Mouse (Mus musculus) spleen, postnatal 14 days (tissue): Measurements from ENCODE around the gene Pmvk.
"Not testable (repeated sequence)": the region's sequence is repeated elsewhere in the genome, so short reads cannot be mapped to it uniquely, and the experiment has no call there.

Experiments
- DNase-seq, 2 experiments: peaks; one replicate each; pipeline ENCODE4 v3.0.0; 2021 to 2022; ENCODE audit warnings: low spot score in 2 of 2

The Pmvk gene

DNA sequence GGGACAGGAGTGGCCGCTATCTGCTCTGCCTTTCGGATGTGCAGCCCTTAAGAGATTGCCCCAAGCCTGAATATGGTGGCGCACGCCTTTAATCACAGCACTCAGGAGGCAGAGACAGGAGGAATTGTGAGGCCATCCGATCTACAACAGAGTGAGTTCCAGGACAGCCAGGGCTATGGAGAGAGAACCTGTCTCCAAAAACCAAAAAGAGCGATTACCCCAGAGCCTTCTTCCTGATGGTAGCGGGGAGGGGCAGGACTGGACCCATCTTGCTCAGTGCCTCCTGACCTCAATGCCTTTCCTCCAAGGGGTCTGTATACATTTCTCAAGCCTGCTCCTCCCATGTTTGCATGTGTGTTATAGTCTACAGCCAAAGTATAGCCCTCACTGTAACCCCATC lies 25.3 kb upstream of the Pmvk start:
- DNase-seq: not testable (repeated sequence)

DNA sequence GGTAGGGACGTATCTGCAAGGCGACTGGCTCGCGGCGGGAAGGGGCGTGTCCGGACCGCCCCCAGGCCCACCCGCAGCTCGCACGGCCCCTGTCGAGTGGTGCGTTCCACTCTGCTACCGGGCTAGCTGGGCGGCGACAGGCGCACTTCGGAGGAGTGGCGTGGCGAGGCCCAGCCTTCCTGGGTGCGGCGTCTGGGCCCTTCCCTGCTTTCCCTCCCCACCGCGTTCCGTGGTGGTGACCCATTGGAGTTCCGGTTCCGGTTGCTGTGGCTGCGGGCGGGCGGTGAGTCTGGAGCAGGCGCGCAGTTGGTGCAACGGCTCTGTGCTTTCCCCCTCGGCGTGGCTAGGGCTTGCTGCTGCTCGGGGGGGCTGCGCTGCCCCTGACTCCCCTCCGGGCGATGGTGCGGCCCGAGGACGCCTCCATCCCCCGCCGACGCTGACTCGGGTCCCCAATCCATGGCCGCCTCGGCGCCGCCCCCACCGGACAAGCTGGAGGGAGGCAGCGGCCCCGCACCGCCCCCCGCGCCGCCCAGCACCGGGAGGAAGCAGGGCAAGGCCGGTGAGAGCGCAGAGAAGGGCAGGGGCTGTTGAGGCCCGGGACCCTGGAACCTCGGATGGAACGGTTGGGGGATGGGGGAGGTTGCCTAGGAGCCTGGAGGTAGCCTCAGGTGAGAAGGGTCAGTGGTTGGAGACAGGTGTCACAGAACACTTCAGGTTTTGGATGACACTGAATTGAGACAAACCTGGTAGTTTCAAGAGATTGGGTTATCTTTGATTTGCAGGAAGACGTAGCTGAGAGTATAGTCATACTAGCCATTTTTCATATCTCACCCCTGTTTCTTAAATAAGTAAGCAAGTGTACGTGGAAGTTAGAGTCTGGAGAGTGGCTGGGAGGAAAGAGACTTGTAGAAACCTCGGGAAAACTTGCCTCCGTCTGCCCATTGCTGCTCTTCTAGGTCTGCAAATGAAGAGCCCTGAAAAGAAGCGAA lies 23.9 kb upstream of the Pmvk start, which contains the start of gene Pygo2:
Gene Pygo2, plus strand, starts transcription at position 44 of the 989 bp plus-strand sequence.
- peak; percentile 78 to 84 for DNase-seq

DNA sequence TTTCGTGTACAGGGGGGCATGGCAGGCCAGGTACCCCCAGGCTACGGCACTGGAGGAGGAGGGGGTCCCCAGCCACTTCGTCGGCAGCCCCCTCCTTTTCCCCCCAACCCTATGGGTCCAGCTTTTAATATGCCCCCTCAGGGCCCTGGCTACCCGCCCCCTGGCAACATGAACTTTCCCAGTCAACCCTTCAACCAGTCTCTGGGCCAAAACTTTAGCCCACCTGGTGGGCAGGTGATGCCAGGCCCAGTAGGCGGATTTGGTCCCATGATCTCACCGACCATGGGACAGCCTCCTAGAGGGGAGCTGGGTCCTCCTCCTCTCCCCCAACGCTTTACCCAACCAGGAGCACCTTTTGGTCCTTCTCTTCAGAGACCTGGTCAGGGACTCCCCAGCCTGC lies 21.7 kb upstream of the Pmvk start:
- no peak for DNase-seq

DNA sequence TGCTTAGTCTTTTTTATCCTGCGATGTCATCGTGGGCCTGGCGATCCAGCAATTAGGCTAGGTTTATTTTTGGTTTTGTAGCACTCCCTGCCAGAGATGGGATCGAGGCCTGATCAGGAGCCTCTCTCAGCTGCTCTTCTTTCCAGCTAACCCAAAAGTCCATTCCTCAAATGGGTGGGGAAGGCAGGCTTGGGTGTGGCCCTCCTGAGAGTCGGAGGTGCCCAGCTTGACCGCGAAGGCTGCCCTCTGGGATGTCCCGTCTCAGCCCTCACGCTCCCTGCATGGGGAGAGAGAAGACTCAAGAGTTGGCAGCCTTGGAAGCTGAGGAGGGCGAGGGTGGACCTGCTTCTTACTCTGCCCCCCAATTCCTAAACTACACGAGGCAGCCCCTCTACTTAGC lies 19.8 kb upstream of the Pmvk start:
- no peak for DNase-seq

DNA sequence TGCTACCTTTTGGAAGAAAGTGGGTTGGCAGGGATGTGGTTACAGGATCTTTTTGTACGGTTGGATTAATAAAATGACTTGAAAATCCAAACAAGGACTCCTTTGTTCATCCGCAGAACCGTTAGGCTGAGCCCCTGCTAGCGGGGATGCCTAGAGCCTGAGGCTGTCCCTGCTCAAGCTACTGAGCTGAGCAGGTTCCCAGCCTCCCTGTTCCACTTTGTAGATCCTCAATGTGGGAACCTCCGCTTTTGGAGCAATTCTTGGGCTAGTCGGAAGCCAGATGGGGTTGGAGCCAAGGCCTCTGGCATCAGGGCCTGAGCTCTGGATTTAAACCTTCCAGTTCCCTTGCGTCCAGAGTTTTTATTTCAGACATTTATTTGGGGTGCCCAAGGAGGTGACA lies 19.3 kb upstream of the Pmvk start:
- DNase-seq: no peak

DNA sequence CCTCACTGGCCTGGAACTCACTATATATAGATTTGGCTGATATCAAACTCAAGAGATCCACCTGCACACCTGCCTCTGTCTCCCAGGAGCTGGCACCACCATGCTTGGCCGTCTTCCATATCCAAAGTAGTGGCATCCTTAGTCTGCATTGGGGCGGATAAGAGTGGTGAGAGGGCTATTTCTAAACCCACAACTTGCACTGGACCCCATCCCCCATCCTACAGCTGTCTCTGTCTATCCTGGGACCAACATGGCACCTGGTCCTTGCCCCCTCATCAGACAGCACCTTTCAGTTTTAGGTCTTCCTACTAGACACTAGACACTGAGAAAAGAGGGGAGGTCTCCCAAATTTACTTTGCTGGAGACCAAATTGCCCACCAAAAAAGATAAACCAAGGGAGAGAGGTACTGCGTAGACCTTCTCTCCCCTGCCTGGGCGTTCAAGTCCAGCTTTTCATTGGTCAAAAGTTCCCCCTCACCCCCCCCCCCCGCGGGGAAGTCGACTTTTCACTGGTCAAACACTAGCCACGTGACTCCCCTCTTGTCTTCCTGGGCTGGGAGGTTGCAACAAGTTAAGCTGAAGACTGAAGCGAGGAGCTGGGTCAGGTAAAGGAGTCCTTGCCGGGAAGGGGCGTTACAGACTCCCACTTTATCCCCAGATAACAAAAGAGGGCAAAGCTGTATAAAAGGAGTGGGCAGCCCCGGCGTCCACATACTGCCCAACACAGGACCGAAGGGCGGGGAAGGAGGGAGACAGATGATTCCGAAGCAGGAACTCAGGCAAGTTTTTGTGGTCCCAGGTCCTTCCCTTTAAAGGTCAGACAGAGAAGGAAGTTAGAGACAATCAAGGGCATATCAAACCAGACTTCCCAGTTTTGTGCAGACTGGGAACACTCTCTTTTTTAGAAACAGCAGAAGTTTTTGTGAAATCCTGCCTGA lies 17.9 kb upstream of the Pmvk start, which contains the start of gene Pbxip1:
Gene Pbxip1, plus strand, starts transcription at position 531 of the 938 bp plus-strand sequence.
- peak in 1 of 2 experiments; percentile 43 for DNase-seq

DNA sequence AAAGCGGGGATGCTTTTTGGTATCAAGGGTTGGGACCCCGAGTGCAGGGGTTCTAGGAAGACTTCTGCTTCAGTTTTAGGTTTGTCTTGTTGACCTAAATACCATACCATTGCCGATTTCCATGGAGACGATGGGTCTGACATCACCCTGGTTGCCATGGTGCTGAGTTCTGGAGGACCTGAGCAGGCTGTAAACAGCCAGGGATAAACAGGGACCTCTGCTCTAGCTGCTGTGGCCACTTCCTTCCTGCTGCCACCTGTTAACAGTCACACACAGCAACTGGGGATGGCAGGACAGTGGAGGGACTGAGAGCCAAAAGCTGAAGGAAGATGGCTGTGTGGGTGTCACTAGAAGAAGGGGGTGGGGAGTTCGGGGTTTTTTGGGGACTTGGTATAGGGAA lies 17.1 kb upstream of the Pmvk start:
- no peak for DNase-seq

DNA sequence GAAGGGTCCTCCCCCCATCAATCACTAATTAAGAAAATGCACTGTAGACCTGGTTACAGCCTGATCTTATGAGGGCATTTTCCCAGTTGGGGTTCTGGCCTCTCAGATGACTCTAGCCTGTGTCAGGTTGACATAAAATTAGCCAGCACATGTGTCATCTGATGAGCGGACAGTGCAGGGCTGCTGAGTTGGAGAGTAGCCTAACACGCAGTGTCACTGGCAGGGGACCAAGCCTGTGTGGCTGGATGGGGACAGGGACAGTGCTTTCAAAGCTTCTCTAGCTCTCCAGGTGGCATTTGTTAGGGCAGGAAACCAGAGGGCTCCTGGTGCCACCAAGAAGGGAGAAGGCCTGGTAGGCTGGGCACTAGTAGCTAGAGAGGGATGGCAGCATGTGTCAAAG lies 13.7 kb upstream of the Pmvk start:
- no peak for DNase-seq

DNA sequence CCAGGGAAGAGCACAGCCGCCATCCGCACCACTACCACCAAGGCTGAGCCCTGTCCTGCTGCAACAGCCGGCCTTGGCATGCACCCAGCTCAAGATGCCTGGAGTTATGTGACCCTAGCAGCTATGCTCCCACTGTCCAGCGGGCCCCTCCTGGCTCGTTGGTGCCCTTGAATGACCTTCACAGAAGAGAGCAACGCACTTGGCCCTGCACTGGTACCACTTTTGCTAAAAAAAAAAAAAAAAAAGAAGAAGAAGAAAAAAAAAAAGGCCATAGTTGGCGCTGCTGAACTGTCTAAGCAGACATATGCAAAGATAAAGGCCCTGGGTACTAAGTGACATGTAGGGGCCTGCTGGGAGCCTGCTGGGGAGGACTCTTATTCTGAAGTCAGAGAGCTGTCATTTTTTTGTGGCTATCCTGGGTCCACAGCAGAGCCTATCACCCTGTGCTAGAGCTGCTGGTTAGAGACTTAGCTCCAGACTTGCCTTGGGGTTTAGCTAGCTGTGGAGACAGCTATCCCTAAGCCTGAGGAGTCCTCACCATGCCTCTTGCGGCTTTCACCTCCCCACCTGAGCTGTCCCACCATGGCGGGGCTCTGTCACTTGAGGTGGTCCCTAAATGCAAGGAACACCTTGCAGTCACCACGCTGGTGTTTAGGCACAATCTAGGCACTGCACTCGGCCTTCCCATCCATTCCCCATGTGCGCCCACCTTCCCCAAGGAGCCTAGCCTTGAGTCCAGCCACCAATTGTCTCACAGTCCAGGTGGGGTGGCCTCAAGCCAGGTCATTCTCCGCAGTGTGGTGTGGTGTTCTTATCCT lies 5.4 kb upstream of the Pmvk start:
- no peak for DNase-seq

DNA sequence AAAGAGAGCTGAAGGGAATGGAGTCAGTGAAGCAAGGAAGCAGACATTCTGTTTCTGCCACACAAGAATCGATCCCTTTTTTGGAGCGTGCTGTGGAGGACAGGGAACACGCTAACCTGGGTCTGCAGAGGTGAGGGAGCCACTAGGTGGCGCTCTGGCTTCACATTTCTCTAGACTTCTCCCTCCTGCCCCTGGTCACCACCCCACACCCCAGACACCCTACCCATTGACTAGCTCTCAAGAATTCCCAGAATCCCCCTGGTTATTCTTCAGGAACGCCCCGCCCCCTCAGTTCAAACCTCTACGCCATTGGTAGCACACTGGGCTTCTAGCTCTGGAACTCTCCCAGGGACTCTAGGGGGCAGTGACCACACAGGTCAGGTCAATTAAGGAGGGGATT lies 4.8 kb upstream of the Pmvk start:
- DNase-seq: peak; percentile 54 to 75

DNA sequence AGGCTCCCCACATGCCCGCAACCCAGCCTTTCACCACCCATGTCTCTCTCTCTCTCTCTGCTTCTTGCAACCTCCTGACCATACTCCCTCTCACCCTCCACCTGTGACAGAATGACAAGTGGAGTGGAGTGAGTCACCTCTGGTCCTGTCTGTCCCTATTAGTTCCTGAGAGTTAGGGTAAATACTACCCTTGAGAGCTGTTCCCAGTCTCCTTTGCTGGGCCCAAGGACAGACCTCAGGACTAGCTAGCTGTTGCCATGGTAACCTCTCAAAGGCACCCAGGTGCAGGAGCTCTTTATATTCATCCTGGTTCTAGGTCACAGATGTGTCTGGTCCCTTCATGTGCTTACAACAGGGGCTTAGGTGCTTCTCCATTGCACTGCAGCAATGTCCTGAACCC lies 2.4 kb upstream of the Pmvk start:
- DNase-seq: no peak

DNA sequence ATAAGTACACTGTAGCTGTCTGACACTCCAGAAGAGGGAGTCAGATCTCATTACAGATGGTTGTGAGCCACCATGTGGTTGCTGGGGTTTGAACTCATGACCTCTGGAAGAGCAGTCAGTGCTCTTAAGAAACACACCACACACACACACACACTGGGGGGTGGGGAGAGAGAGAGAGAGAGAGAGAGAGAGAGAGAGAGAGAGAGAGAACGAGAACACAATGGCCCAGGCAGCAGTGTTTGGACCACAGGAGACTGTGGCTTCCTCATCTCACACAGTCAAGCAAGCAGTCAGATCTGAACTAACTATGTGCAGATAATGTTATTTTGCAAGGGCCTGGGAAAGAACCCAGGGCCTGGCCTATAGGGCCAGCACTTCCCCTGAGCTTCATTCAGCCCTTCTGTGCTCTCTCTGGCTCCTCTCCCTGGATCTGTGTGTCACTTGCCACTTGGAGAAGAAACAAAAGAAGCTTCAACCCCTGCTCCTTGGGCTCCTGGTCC lies 1.5 kb downstream of the Pmvk start:
- no peak for DNase-seq

DNA sequence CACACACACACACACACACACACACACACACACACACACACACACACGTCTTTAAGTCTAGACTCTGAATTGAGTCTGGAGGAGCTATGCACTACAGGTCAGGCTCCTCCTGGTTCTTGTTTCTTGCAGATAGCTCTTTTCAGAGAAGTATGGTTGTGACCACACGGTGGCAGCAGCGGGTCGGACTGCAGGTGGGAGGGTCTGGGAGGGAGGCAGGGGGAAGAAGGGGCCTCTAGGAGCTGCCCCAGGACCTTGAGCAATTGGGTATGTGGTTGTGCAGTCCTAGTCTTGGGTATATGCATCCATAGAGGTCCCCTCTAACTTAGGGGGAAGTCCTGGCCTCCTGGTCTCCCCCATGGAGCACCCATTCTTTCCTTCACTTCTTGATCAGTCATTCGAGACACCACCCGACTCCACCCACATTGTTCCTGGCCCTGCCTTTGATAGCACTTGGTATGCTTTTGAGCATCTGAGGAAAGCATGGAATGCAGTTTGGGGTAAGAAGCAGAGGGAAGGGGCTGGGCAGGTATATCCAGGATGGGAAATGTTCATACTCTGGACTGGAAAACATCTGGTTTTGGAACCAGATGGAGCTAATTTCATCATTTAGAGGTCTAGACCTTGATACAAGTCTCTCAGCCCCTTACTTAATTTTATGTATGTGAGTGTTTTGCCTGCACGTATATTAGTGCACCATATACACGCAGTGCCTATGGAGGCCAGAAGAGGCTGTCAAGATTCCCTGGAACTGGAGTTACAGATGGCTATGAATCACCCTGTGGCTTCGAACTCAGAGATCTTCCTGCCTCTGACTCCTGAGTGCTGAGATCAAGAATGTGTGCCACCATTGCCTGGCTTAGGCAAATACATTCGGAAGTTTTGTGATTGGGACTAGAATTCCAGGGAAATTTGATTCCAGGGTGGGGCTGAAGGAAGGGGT lies 2.7 kb downstream of the Pmvk start:
- peak; percentile 64 to 77 for DNase-seq

DNA sequence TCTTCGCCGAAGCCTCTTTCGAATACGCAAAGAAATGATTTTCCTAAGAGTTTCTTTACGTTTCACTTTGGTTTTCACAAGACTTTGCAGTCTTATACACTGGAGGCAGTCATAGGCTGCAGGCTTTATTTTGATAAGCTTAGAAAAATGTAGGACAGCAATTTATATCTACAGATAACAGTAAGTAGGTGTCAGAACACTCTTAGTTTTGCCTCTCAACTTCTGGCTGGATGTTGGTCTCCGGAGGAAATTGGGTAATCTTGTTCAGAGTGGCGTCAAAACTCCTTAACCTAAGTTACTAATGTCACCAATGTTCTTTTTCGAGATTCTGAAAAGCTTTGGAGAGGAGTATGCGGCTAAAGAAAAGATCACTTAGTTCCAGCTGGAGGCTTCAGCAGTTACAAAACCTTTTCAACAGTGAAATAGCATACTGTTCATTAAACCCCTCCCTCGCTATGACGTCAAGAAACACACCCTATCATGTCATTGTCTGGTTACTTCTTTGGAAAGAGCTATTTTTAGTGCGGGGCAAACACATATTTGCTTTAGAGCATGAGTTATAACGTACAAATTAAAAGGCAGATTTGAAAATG lies 4.1 kb downstream of the Pmvk start:
- DNase-seq: peak in 1 of 2 experiments; percentile 19

DNA sequence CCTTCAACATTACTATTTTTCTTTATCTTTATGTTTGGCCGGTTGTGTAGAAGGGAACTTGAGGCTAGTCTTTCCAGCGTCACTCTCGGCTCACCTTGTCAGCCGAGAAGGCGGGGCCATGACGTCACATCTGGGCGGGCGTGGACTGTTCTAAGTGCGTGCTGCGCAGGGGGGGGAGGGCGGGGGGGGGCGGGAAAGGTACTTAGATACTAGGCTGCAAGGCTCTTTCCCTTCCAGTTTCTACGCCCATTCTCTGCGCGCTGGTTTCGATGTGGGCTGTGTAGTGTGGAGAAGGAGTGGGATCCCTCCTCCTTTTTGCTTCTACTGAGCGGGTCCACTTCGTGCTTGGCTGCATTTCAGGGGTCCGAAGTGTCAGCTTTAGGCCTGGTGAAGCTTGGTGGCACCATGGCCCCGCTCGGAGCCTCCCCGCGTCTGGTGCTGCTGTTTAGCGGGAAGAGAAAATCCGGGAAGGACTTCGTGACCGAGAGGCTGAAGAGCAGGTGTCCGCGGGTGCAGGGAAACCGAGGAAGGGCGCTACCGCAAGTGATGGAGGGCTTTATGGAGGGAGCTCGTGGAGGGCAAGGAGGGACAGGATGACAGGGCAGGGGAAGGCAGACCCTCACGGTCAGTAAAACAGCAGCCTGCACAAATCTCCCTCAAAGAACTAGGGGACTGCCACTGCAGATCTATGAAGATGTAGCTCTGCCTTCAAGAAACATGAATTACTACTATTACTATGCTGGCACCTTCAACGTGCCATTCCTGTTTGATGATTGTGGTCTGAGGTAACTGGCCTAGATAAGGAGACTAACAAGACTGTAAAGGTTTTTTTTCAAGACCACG lies 4.8 kb downstream of the Pmvk start:
- DNase-seq: peak; percentile 90 to 94

DNA sequence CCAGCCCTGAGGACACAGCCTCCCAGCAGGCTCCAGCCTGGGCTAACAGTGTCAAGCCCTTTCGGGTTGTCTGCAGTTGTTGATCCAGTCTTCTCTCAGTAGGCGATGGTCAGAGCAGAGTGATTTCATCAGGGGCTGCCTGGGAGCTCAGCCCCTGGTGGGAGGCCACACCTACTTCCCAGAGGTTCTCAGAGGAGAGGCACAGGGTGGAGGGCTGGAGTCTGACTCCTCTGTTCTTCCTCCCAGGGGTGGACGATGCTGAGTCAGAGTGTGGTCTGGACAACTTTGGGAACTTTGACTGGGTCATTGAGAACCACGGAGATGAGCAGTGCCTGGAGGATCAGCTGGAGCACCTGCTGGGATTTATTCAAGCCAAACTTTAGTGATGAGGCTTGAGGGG lies 13.9 kb downstream of the Pmvk start:
- DNase-seq: no peak

DNA sequence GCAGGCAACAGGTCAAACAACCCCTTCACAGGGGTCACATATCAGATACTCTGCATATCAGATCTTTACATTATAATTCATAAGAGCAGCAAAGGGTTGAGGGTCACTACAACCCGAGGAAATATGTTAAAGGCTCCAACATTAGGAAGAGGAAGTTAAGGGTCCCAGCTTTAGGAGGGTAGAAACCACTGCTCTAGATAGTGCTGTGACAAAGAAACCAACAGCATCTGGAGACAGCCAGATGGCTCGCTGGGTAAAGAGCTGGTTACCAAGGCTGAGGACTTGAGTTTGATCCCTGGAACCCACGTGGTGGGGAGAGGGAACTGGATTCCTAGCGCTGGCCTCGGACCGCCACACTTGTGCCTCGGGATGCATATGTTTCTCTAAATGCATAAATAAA lies 17.9 kb downstream of the Pmvk start:
- no peak for DNase-seq

DNA sequence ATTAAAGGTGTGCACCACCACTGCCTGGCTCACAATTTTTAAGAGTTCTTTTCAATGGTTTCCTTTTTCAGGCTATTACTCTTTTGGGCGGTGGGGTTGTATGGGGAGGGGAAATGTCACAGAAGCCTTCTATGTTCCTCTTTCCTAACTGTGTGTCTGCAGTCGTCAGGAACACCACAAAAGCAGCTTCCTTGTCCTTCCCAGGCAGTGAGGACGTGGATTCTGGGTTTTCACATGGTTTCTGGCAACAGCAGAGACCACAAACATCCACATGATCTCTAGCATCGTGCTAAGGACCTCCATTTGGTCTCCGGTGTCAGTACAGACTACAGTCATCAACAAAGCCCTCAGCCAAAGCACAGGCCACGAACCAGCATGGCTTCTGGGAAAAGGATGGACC lies 19.5 kb downstream of the Pmvk start:
- no peak for DNase-seq

DNA sequence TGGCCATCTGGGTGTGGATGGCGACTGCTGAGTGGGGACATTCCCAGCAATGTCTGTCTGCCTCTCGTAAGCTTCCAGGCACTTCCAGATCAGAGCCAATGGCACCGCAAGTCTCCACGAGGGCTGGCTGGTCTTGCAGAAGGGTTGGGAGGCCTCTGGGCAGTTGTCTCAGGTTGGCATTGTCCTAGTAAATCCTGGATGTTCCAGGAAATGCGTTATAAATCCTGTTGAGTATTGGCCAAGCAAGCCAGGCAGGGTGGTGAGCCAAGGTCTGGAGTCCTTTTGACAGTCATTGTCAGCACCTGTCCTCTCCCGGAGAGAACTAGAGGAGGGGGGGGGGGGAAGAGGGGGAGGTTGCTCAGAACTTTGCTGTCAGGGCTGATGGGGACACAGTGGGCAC lies 24.7 kb downstream of the Pmvk start:
- no peak for DNase-seq
